Mouse (Mus musculus): Measurements from ENCODE around the gene Alkbh4.
"Not testable (repeated sequence)": the region's sequence is repeated elsewhere in the genome, so short reads cannot be mapped to it uniquely, and the experiment has no call there.

Alkbh4 gene

DNA sequence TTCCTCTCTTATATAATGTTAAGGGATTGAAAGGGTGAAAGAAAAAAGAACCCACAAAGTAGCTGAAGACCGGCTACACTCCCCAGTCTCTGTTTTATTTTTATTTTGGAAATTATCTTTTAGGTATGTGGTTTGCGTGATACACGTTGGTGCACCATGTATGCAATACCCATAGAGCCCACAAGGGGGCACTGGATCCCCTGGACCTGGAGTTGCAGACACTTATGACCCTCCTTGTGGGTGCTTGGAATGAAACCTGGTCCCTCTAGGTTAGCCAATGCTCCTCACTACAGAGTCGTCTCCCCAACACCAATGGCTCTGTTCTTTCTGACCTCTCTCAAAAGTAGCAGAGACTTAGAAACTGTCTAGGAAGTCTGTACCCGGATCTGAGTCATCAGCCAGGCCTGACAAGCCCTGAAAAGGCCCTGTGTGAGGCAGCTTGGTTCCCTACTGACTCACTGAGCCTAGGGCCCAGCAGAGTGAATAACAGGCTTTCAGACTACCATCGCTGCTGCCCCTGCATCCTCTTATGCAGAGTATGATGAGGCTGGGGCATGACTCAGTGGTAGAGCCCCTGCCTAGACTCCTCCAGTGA, 7.3 kb downstream of the Alkbh4 start:
- no peak for DNase-seq

- no peak for DNase-seq
Observed at GRCm38 (mm10) chr5:136144606-136145430, 8.9 kb downstream of the Alkbh4 start.

- no peak for DNase-seq
Observed at GRCm38 (mm10) chr5:136146936-136147335, 11.0 kb downstream of the Alkbh4 start.

GRCm38 (mm10) chr5:136147704-136148103, 11.8 kb downstream of the Alkbh4 start:
- DNase-seq: no peak

DNA sequence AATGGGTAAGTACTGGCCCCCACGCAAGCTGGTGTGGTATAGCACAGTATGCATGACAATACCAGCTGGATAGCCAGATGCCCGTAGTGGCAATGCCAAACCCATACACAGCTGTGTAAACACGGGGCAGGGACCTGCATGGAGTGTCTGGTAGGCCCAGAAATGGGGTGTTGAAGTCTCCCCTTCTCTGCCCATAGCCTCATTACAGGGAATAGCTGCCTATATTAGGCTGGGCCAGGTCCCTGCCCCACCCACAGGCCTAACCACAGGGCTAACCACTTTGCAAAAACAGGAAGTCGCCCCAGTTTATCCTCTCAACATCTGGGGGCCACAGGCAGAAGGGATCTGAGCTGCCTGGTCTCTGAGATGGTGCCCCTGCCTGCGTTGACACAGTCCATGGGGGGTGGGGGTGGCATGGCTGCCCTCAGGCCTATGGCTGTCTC, 13.2 kb downstream of the Alkbh4 start:
- not testable (repeated sequence) for DNase-seq

DNA sequence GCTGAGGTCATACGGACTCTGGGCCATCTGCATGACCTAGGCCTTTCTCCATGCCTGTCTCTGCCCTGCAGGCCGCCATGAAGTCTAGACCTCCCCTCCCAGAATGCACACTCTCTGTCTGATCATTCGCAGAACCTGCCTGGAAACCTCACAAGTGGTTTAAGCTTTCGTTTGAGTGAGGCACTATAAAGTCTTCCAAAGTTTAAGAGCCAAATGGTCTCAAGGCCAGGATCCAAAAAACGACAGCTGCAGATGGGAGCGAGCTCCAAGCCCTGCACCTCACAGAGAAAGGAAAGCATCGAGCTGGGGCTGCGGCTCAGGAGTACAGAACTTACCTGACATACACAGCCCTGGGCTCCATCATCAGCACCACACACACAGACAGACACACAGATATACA, 16.4 kb downstream of the Alkbh4 start:
- DNase-seq: no peak

- no peak for DNase-seq
Observed at GRCm38 (mm10) chr5:136155399-136155798, 19.5 kb downstream of the Alkbh4 start.

DNA sequence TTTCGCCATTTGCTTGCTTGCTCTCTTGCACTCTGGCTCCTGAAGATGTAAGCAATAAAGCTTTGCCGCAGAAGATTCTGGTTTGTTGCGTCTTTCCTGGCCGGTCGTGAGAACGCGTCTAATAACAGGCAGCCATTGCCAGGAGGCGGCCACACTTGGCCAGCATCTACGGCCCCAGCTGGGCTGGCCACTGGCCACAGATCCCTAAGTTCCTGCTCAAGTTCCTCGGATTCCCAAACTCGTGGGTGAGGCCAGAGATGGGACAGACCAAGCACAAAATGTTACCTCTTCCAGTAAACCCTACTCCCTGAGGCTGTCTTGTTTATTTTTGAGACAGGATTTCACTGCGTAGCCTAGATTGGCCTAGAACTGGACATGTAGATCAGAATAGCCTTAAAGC, 24.1 kb downstream of the Alkbh4 start:
- not testable (repeated sequence) for DNase-seq

DNA sequence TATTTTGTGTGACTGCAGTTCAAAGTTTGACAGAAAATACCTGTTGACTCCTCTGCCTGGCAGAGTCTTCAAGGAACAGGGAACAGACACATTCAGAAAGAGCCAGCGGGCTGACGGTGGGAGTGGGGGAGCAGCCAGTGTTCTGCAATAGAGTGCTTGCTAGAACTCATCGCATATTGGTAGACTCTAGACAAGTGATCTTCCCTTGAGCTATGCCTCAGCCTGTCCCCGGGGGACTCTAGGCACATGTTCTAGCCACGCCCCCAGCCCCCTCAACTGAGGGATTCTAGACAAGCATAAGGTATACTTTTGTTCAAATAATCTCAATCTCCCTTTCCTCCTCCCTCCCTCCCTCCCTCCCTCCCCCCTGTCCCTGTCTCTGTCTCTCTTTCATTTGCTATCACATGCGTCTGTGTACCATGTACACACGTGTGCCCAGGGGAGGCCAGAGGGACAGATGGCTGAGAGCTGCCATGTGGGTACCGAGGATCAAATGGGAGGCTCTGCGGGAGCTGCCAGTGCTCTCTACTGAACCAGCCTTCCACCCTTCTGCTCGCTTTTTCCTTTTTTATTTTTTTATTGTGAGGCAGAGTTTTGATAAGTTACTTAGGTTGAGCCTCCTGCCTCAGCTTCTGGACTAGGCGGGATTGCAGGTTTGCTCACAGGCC, 28.0 kb downstream of the Alkbh4 start:
- DNase-seq: no peak

DNA sequence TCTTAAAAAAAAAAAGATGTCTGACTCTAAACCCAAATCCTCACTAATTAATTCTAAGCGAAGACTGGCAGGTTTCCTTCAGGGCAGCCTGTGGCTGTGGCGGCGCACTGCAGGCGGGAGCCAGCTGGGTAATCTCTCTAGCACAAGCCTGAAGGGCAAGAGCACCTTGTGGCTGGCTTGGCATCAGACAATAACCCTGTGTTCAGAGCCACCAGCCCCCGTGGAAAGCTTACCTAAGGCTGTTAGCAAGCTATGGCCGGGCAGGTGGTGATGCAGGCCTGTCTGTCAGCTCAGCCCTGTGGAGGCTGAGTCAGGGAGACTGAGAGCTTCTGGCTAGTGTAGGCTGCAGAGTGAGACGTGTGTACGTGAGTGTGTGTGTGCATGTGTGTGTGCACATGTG, 29.3 kb downstream of the Alkbh4 start:
- no peak for DNase-seq

- DNase-seq: no peak
Observed at GRCm38 (mm10) chr5:136167296-136167695, 31.4 kb downstream of the Alkbh4 start.

GRCm38 (mm10) chr5:136168071-136168470, 32.1 kb downstream of the Alkbh4 start:
- DNase-seq: no peak

- peak; percentile 35 for DNase-seq
Observed at GRCm38 (mm10) chr5:136169626-136170511, 33.9 kb downstream of the Alkbh4 start.

DNA sequence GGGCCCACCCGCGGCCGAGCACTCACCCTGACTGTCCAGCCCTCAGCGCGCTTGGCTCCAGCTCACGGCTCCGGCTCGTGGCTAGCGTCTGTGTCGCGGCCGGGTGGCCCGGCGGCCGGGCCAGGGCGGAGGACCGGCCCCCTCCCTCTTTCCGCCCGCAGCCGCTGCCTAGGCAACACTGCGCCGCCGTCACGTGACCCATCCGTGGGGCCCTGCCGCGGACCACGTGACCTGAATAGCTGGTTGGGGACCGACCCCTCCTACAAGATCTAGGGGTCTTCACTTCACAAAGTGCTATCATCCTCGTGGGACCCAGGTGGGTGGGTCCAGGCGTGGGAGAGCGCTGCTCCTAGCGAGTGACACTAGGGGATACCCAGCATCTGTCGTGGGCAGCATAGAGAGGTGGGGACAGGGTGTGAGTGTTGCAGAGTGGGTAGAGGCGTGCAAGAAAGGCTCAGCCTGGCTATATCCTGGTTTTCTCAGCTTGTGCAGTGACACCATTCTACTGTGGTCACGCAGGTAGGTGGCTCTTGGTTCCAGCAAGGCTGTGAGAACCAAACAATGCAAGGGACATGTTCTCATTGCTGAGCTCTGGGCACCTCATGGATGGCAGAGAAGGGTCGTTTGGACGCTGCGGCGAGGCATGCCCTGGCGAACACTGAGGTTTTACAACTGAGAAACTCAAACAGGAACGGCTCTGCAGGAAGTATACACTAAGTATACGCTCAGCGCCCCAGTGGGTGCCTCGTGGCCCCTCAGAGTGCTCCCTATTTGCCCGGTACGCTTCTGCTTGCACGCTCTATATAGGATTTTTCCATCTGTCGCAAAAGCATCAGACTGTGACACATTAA, 34.8 kb downstream of the Alkbh4 start, which contains the start of gene Orai2:
Gene Orai2, minus strand, starts transcription at position 202 of the 851 bp plus-strand sequence.
- DNase-seq: peak; percentile 92

GRCm38 (mm10) chr5:136171363-136172341, 35.7 kb downstream of the Alkbh4 start:
- peak; percentile 14 for DNase-seq

DNA sequence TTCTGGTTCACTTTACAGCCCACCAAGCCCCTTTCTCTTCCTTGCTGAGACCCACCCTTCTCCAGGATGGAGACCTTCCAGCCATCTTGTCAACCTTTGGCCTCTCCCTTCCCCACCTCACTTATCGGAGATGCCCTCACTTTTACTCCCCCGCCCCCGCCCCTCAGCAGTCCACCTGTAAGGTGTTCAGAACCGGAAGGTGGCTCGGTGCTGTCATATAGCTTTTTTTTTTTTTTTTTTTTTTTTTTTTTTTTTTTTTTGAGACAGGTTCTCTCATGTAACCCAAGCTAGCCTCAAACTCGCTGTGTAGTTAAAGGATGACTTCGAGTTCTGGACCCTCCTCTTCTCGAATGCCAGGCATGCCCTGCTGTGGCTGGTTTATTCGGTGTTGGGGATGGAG, 37.0 kb downstream of the Alkbh4 start:
- DNase-seq: no peak

DNA sequence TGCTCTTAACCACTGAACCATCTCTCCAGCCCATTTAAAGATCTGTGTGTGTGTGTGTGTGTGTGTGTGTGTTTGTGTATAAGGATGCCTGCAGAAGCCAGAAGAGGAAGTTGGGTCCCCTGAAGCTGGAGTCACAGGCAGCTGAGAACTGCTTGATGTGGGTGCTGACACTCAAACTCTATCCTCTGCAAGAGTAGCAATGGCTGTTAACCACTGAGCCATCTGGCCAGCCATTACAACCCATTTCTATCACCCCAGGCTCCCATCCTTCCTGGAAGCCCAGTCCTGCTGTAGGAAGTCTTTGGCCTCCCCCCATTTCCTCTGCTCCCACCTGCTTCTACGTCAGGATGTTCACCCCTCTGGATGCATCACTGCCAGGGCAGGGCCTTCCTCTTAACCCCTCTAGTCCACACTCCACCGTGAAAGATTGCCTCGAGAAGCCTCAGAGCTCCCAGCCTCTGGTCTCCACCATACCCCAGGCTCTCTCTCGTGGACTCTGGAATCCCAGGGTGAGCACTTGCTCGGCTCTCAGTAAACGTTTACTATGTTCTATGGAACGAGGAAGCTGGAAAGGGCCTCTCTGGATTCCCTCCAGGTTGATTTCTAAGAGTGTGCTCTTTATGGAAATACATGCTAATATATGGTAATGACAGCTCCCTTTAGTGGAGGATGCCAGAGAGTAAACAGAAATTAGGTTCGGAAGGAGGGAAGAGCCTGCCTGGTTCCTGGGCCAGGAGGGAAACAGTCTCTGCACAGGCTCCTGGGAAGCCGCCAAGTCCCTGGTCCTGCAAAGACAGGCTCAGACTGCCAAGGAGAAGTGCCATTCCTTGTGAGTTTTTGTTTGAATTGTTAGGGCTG, 37.9 kb downstream of the Alkbh4 start:
- DNase-seq: no peak

DNA sequence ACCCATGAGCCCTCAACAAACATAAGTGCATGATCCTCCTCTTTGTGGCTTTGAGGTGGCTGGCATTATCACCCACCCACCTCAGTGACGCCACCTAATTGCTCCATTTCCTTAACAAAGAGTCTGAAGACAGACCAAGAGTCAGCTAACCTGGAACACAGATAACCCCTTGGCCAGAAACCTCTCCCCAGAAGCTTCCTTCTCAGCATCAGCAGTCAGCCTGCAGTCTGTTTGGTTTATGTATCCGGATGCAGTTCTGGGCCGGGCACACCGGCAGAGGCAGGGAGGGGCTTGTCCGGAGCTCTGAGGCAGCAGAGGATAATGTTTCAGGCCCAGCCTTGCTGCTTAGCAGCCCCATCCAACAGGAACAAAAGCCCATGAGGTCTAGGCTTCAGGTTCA, 43.6 kb downstream of the Alkbh4 start:
- DNase-seq: no peak

DNA sequence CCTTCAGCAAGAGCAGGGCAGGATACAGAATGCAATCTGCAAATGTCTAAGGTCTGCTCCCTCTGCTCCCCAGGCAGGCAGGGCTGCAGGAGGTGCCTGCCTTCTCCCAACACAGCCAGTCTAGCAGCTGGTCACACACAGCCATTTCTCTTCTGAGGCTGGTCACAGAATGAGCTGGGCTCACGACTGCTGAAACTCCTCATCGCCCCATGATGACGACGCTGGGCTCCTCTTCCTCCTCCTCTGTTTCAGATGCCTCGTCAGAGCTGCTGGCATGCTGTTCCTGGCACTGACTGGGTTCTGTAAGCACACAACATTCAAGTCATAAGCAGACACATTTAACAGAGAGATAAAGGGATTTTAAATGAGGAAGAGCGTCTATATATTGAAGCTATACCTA, 45.3 kb downstream of the Alkbh4 start:
- no peak for DNase-seq

DNA sequence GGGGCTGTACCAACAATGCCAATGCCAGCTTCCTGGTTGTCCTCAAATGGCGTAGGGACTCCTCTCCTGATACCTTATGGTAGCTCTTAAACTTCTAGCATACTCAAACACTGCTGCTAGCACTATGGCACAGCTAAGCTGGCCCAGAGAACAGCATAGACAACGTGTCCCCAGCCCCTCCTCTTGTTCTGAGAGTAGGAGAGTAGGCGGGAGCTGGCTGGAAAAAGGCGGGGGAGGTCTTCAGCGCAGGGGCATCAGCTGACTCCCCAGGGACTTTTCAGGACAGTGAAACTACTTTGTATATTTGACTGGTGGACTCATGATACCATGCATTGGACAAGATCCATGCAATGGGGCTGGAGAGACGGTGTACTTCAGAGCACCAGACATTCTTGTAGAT, 46.1 kb downstream of the Alkbh4 start:
- DNase-seq: no peak
